Mouse (Mus musculus) midbrain, embryonic 16.5 days (tissue): ENCODE measurements around the gene Secisbp2l. TPM values are rescaled to one million over a fixed set of nuclear protein-coding genes. Genes with fewer than 3 reads are reported as not detected.

Experiments used
- ATAC-seq: fragments of 200-750 bp; cut with Nextera tagmentation; 2 replicates; pipeline ENCODE4 v1.8.0; 2017; ENCODE audit warnings: moderate TSS enrichment
- H3K27ac ChIP-seq: fragments of 300-500 bp; sonication (generic); 2 replicates; pipeline ENCODE4 v1.5.1; 2014; ENCODE audit warnings: mild to moderate bottlenecking, low read length, mixed read lengths
- H3K27me3 ChIP-seq: fragments of 300-500 bp; sonication (generic); 2 replicates; pipeline ENCODE4 v1.6.1; 2014; ENCODE audit warnings: low read depth, low read length, mixed read lengths; ENCODE audit not compliant: control insufficient read depth, insufficient read depth
- H3K36me3 ChIP-seq: fragments of 300-500 bp; sonication (generic); 2 replicates; pipeline ENCODE4 v1.6.1; 2014; ENCODE audit warnings: mild to moderate bottlenecking, low read length, moderate library complexity, mixed read lengths; ENCODE audit not compliant: control insufficient read depth, insufficient read depth
- H3K4me1 ChIP-seq: fragments of 300-500 bp; sonication (generic); 2 replicates; pipeline ENCODE4 v1.6.1; 2014; ENCODE audit warnings: mild to moderate bottlenecking, low read length, mixed read lengths; ENCODE audit not compliant: control insufficient read depth, insufficient read depth
- H3K4me2 ChIP-seq: fragments of 300-500 bp; sonication (generic); 2 replicates; pipeline ENCODE4 v1.6.1; 2014; ENCODE audit warnings: mild to moderate bottlenecking, low read length, mixed read lengths
- H3K4me3 ChIP-seq: fragments of 300-500 bp; sonication (generic); 2 replicates; pipeline ENCODE4 v1.5.1; 2014; ENCODE audit warnings: low read depth, mild to moderate bottlenecking, low read length, moderate library complexity, mixed read lengths
- H3K9ac ChIP-seq: fragments of 300-500 bp; sonication (generic); 2 replicates; pipeline ENCODE4 v1.6.1; 2014; ENCODE audit warnings: low read depth, low read length, mixed read lengths
- H3K9me3 ChIP-seq: fragments of 300-500 bp; sonication (generic); replicated peaks from 2 replicates; pipeline ENCODE4 v1.6.1; 2014; ENCODE audit warnings: mild to moderate bottlenecking, low read length, mixed read lengths; ENCODE audit not compliant: control insufficient read depth, poor library complexity, severe bottlenecking
- WGBS: fragments of 180-500 bp; shearing (Covaris S2); extraction: QIAGEN DNeasy Blood & Tissue Kit; methylation state at CpG from one replicate; pipeline ENCODE4 v1.1.7; 2014; 5-methylcytosine and 5-hydroxymethylcytosine counted together
- polyA plus RNA-seq: library from polyadenylated mRNA; unstranded; fragments of >200 nt; fragmentation: Nextera tagmentation; extraction: Ambion mirVana; gene quantifications from 2 replicates; pipeline ENCODE4 v1.2.1, GENCODE M21; 2015

The Secisbp2l gene
- polyA plus RNA-seq, 1 experiment from 2014 or later, result 31.7 TPM

- 79% methylated on average over 2 of the region's 2 CpGs for WGBS
- no peak overlapping the region for H3K9ac ChIP-seq
- H3K4me2 ChIP-seq, result no peak overlapping the region
Observed at GRCm38 (mm10) chr2:125735333-125736024, 47.2 kb downstream of the Secisbp2l start.

GRCm38 (mm10) chr2:125734741-125735140 is 47.9 kb downstream of the Secisbp2l start:
- no peak overlapping the region for H3K4me2 ChIP-seq
- no peak for ATAC-seq

More at GRCm38 (mm10) chr2:125735333-125736024, 47.2 kb downstream of the Secisbp2l start:
- Histone ChIP-seq H3K27ac (no peak overlapping the region), H3K4me3 (no peak overlapping the region), H3K9me3 (no peaks in the 10 kb centered on the region), H3K27me3 (no peaks in the 10 kb centered on the region), H3K36me3 (peaks cover 9% of the 10 kb centered on the region; the same call in 1 of the 2 replicates), H3K4me1 (peaks cover 7% of the 10 kb centered on the region)
- no peak for ATAC-seq

GRCm38 (mm10) chr2:125731763-125732560 is 50.7 kb downstream of the Secisbp2l start:
- ATAC-seq, result peak; percentile 96
- peak overlapping the region; percentile 89 for H3K27ac ChIP-seq
- H3K4me3 ChIP-seq, result peak overlapping the region; percentile 51
- H3K9me3 ChIP-seq, result no peaks in the 10 kb centered on the region
- peak overlapping the region; percentile 85 for H3K9ac ChIP-seq
- H3K4me2 ChIP-seq, result peak overlapping the region; percentile 83
- 7% methylated on average over 35 of the region's 35 CpGs for WGBS
- no peaks in the 10 kb centered on the region for H3K27me3 ChIP-seq
- H3K4me1 ChIP-seq, result peaks cover 7% of the 10 kb centered on the region
- no peaks in the 10 kb centered on the region for H3K36me3 ChIP-seq

More at GRCm38 (mm10) chr2:125734741-125735140, 47.9 kb downstream of the Secisbp2l start:
- Histone ChIP-seq H3K4me3 (no peak overlapping the region), H3K36me3 (peaks cover 5% of the 10 kb centered on the region; the same call in 1 of the 2 replicates), H3K27ac (no peak overlapping the region), H3K4me1 (peaks cover 7% of the 10 kb centered on the region), H3K9ac (no peak overlapping the region), H3K27me3 (no peaks in the 10 kb centered on the region), H3K9me3 (no peaks in the 10 kb centered on the region)

- peak overlapping the region; percentile 76 for H3K9ac ChIP-seq
- peak overlapping the region; percentile 53 for H3K4me3 ChIP-seq
- H3K4me1 ChIP-seq, result peaks cover 17% of the 10 kb centered on the region; the same call in 1 of the 2 replicates
- ATAC-seq, result peak; percentile 55
- peak overlapping the region; percentile 72 for H3K27ac ChIP-seq
- H3K4me2 ChIP-seq, result peak overlapping the region; percentile 99
- no peaks in the 10 kb centered on the region for H3K9me3 ChIP-seq
- 1% methylated on average over 16 of the region's 16 CpGs for WGBS
- peaks cover 6% of the 10 kb centered on the region for H3K27me3 ChIP-seq
- H3K36me3 ChIP-seq, result no peaks in the 10 kb centered on the region
Observed at GRCm38 (mm10) chr2:125724546-125725114, 58.0 kb downstream of the Secisbp2l start.

GRCm38 (mm10) chr2:125724086-125724430 is 58.6 kb downstream of the Secisbp2l start, which contains the start of gene Shc4:
Shc4 (minus strand) TSS chr2:125724148.
- Histone ChIP-seq H3K4me3 (peak within 1 kb of the TSS; percentile 53), H3K36me3 (no peaks in the 10 kb centered on the region), H3K9ac (peak within 1 kb of the TSS; percentile 76), H3K4me2 (peak within 1 kb of the TSS; percentile 99), H3K27ac (peak within 1 kb of the TSS; percentile 72), H3K27me3 (peaks cover 6% of the 10 kb centered on the region), H3K4me1 (peaks cover 17% of the 10 kb centered on the region; the same call in 1 of the 2 replicates), H3K9me3 (no peaks in the 10 kb centered on the region)
- under 1% methylated on average over 15 of the region's 15 CpGs for WGBS
- peak; percentile 88 for ATAC-seq

GRCm38 (mm10) chr2:125723408-125724085 is 59.1 kb downstream of the Secisbp2l start:
- under 1% methylated on average over 34 of the region's 34 CpGs for WGBS

GRCm38 (mm10) chr2:125723086-125723407 is 59.6 kb downstream of the Secisbp2l start:
- peak overlapping the region; percentile 99 for H3K4me2 ChIP-seq
- H3K36me3 ChIP-seq, result no peaks in the 10 kb centered on the region
- peak overlapping the region; percentile 76 for H3K9ac ChIP-seq
- WGBS, result 1% methylated on average over 18 of the region's 18 CpGs
- H3K4me3 ChIP-seq, result peak overlapping the region; percentile 53
- ATAC-seq, result peak; percentile 68; the same call in 1 of the 2 replicates
- peak overlapping the region; percentile 72; the same call in 1 of the 2 replicates for H3K27ac ChIP-seq
- no peaks in the 10 kb centered on the region for H3K9me3 ChIP-seq
- peaks cover 17% of the 10 kb centered on the region; the same call in 1 of the 2 replicates for H3K4me1 ChIP-seq
- peaks cover 6% of the 10 kb centered on the region for H3K27me3 ChIP-seq

More at GRCm38 (mm10) chr2:125723408-125724085, 59.1 kb downstream of the Secisbp2l start:
- H3K4me3 ChIP-seq, result peak overlapping the region; percentile 53
- peaks cover 6% of the 10 kb centered on the region for H3K27me3 ChIP-seq
- peak overlapping the region; percentile 72 for H3K27ac ChIP-seq
- peak overlapping the region; percentile 99 for H3K4me2 ChIP-seq
- peak overlapping the region; percentile 76 for H3K9ac ChIP-seq
- no peaks in the 10 kb centered on the region for H3K9me3 ChIP-seq
- H3K4me1 ChIP-seq, result peaks cover 17% of the 10 kb centered on the region; the same call in 1 of the 2 replicates
- no peaks in the 10 kb centered on the region for H3K36me3 ChIP-seq
- peak; percentile 88 for ATAC-seq

- Histone ChIP-seq H3K4me1 (no peaks in the 10 kb centered on the region), H3K27me3 (no peaks in the 10 kb centered on the region), H3K36me3 (no peaks in the 10 kb centered on the region), H3K9me3 (no peaks in the 10 kb centered on the region), H3K27ac (no peak overlapping the region), H3K9ac (no peak overlapping the region), H3K4me2 (no peak overlapping the region), H3K4me3 (no peak overlapping the region)
- no peak for ATAC-seq
- WGBS, result 85% methylated on average over 8 of the region's 8 CpGs
Observed at GRCm38 (mm10) chr2:125716599-125716998, 66.1 kb downstream of the Secisbp2l start.
